Mouse (Mus musculus): ENCODE measurements around the gene Senp7. TPM values are rescaled to one million over a fixed set of nuclear protein-coding genes. Genes with fewer than 3 reads are reported as not detected.
"Not testable (repeated sequence)": the region's sequence is repeated elsewhere in the genome, so short reads cannot be mapped to it uniquely, and the experiment has no call there.

Gene Senp7
- polyA plus RNA-seq, 1 experiment, result 7.9 TPM

DNA sequence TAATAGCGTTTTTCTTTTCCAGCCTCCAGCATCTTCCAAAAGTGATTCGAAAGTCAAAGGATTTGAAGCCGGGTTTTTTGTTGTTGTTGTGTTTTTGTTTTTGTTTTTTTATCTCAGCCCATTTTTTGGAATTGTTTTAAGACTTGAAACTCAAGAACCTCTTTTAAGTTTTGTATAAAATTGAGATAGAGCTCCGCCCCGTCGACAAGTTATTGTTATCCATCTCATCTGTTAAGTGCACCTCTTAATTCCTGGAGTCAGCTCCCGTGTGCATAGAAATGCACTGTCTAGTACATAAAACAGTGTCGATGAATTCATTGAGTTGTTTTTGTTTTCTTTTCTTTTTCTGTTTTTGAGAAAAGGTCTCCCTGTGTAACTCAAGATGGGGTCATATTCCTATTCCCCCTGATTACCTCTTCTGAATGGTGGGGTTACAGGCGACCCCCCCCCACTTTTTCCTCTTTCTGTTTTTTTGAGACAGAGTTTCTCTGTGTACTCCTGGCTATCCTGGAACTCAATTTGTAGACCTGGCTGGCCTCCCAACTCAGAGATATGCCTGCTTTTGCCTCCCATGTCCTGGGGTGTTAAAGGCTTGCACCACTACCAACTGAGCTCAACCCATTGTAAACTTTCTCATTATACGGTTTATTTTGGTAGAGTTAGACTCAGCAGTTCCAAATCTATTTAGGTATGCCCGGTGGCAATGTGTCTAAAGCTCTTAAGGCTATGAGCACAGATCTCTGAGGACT is 28.2 kb downstream of the Senp7 start:
- TF ChIP-seq GATA1 (IDR thresholded peaks at IDR 0.05; ENCODE audit: borderline replicate concordance, low read length) (no peak), FLI1 (IDR thresholded peaks at IDR 0.05; ENCODE audit: low read length) (no peak)
- H3K36me3 ChIP-seq (replicated peaks; ENCODE audit: low read length), result peaks cover 9% of the 10 kb centered on the region
- peaks cover 40% of the 10 kb centered on the region for H3K4me1 ChIP-seq
- peak overlapping the region; percentile 99 for H3K4me3 ChIP-seq (replicated peaks)
- no peaks in the 10 kb centered on the region for H3K9me3 ChIP-seq
- H3K27me3 ChIP-seq (replicated peaks), result no peaks in the 10 kb centered on the region

DNA sequence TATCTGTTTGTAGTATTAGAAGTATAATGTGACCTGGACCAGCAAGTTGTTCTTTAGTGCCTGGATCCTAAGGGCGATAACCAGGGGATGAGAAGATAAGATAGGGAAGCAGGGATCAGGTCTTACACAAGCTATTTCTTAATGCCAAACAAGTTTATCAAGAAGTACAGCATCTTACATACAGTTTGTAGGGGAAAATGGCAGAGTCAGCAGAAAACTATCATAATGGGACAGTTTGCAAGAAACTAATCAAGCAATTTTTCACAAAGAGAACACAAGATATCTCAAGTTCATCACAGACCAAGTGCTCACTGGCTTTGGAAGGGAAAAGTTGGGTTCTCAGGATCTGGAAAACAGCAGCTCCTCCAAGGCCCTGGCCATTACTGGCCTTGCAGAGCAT is 31.3 kb downstream of the Senp7 start:
- peaks cover 21% of the 10 kb centered on the region for H3K4me1 ChIP-seq
- no peak overlapping the region for H3K4me3 ChIP-seq (replicated peaks)
- TF ChIP-seq FLI1 (IDR thresholded peaks at IDR 0.05; ENCODE audit: low read length) (no peak), GATA1 (IDR thresholded peaks at IDR 0.05; ENCODE audit: borderline replicate concordance, low read length) (no peak)
- no peaks in the 10 kb centered on the region for H3K27me3 ChIP-seq (replicated peaks)
- H3K36me3 ChIP-seq (replicated peaks; ENCODE audit: low read length), result peaks cover 20% of the 10 kb centered on the region
- no peaks in the 10 kb centered on the region for H3K9me3 ChIP-seq

DNA sequence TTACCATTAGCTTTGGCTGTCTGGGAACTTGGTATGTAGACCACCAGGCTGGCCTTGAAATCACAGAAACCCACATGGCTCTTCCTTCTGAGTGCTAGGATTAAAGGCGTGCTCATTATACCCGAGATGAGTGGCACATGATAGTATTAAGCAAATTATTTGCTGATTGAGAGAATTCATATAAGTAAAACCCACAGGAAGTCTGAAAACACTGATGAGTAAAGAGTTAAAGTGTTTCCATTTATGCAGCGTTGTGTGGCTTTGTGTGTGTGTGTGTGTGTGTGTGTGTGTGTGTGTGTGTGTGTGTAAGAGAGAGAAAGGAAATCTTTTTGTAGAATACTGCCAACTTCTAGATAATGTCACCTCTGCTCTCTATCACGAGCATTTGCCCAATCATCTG is 33.6 kb downstream of the Senp7 start:
- Histone ChIP-seq H3K9me3 (no peaks in the 10 kb centered on the region), H3K4me1 (peaks cover 15% of the 10 kb centered on the region; the same call in 1 of the 2 replicates), H3K36me3 (replicated peaks; ENCODE audit: low read length) (peaks cover 36% of the 10 kb centered on the region), H3K4me3 (replicated peaks) (no peak overlapping the region), H3K27me3 (replicated peaks) (no peaks in the 10 kb centered on the region)
- TF ChIP-seq GATA1 (IDR thresholded peaks at IDR 0.05; ENCODE audit: borderline replicate concordance, low read length) (no peak), FLI1 (IDR thresholded peaks at IDR 0.05; ENCODE audit: low read length) (no peak)

DNA sequence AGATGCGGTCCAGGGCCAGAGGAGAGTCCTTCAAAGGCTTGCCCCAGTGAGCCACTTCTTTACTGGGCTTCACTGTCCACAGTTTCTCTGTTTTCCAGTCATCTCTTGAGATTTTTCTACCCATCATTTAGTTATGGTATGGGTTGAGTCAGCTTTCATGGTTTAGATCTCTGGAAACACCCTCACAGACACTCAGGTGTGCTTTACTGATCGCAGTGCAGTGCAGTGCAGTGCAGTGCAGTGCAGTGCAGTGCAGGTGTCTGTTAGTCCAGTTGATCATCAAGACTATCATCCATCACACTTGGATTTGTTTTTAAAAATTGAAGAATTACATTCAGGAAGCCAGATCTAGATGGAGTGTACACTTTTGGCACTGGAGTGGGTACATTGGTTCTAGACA is 38.2 kb downstream of the Senp7 start:
- H3K9me3 ChIP-seq, result no peaks in the 10 kb centered on the region
- H3K4me3 ChIP-seq (replicated peaks), result no peak overlapping the region
- H3K36me3 ChIP-seq (replicated peaks; ENCODE audit: low read length), result peaks cover 51% of the 10 kb centered on the region
- no peaks in the 10 kb centered on the region for H3K27me3 ChIP-seq (replicated peaks)
- TF ChIP-seq FLI1 (IDR thresholded peaks at IDR 0.05; ENCODE audit: low read length) (no peak), GATA1 (IDR thresholded peaks at IDR 0.05; ENCODE audit: borderline replicate concordance, low read length) (no peak)
- H3K4me1 ChIP-seq, result peaks cover 3% of the 10 kb centered on the region; the same call in 1 of the 2 replicates

DNA sequence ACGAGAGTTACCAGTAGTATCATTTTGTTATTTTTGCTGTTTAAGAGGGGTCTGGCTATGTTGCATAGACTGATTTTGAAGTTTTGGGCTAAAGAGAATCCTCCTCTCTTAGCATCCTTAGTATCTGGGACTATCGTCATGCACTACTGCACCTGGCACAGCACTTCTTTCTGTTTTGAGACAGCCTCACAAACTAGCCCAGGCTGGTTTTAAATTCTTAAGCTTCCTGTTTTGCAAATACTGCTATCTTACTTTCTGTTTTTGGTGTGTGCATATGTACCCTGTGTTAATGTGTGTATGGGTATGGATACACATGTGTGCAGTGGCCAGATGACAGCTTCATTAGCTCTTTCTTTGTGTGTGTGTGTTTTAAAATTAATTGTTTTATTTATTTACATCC is 42.2 kb downstream of the Senp7 start:
- Histone ChIP-seq H3K9me3 (peaks cover under 1% of the 10 kb centered on the region), H3K36me3 (replicated peaks; ENCODE audit: low read length) (peaks cover 64% of the 10 kb centered on the region)
- TF ChIP-seq GATA1 (IDR thresholded peaks at IDR 0.05; ENCODE audit: borderline replicate concordance, low read length), result no peak

DNA sequence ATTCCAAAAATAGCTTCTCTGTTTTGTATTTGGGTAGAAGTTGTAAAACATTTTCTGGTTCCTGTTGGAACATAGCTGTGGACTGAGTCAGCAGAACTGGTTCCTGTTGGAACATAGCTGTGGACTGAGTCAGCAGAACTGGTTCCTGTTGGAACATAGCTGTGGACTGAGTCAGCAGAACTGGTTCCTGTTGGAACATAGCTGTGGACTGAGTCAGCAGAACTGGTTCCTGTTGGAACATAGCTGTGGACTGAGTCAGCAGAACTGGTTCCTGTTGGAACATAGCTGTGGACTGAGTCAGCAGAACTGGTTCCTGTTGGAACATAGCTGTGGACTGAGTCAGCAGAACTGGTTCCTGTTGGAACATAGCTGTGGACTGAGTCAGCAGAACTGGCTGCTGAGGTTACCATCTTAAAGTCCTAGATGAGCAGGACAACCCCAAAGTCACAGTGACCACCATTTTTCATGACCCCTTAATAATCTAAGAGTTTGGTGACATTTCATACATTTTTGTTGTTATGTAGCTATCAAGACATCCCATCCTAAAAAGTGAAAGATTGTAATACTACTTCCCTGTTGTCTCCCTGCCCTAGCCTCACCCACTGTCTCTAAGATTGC is 48.4 kb downstream of the Senp7 start:
- not testable (repeated sequence) for H3K27me3 ChIP-seq (replicated peaks); H3K4me3 ChIP-seq (replicated peaks); H3K4me1 ChIP-seq
- H3K9me3 ChIP-seq, result peaks cover 18% of the 10 kb centered on the region
- H3K36me3 ChIP-seq (replicated peaks; ENCODE audit: low read length), result peaks cover 80% of the 10 kb centered on the region

More for the DNA sequence above, 42.2 kb downstream of the Senp7 start:
- Histone ChIP-seq H3K4me1 (peaks cover 3% of the 10 kb centered on the region; the same call in 1 of the 2 replicates), H3K27me3 (replicated peaks) (no peaks in the 10 kb centered on the region), H3K4me3 (replicated peaks) (no peak overlapping the region)

DNA sequence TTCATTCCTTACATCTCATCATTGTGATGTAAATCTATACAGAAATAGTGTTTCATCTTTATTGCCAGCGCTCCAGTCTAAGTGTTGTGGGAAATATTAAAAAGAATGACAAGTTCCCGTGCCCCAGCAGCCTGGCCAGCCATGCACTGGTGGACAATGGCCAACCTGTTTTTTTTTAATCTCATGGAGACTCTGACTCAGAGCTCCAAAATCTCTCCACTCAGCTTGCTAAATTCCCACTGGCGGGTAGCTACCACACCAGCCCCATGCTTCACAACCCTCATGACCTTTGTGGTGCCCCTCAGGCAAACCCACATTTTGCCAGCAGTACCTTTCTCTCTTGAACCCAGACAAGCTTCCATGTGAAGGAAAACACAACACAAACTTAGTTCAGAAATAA is 67.6 kb downstream of the Senp7 start:
- Histone ChIP-seq H3K36me3 (replicated peaks; ENCODE audit: low read length) (peaks cover 80% of the 10 kb centered on the region), H3K9me3 (peaks cover 8% of the 10 kb centered on the region)
- no peak for TF ChIP-seq GATA1 (IDR thresholded peaks at IDR 0.05; ENCODE audit: borderline replicate concordance, low read length)
- TF ChIP-seq FLI1 (IDR thresholded peaks at IDR 0.05; ENCODE audit: low read length), result no peak

DNA sequence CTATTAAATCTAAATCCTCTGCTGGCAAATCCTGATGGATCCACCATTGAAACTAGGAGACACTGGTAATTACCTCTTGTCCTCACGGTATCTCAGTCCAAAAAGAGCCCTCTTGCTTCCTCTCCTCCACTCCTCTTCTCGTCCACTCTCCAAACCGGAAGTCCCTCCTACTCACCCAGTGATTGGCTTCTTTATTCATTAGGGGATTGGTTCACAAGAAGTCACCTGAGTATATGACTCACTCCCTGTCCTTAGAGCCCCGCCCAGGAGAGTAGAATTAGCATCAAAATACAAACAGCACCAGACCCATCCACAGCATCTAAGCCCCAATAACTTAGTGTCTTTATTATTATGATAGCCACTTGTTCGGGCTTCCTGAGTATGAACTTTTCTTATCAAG is 68.0 kb downstream of the Senp7 start:
- Histone ChIP-seq H3K4me1 (no peaks in the 10 kb centered on the region), H3K36me3 (replicated peaks; ENCODE audit: low read length) (peaks cover 79% of the 10 kb centered on the region), H3K27me3 (replicated peaks) (no peaks in the 10 kb centered on the region), H3K9me3 (peaks cover 8% of the 10 kb centered on the region), H3K4me3 (replicated peaks) (no peak overlapping the region)
- TF ChIP-seq GATA1 (IDR thresholded peaks at IDR 0.05; ENCODE audit: borderline replicate concordance, low read length), result no peak
- TF ChIP-seq FLI1 (IDR thresholded peaks at IDR 0.05; ENCODE audit: low read length), result no peak

More for the DNA sequence above, 67.6 kb downstream of the Senp7 start:
- no peaks in the 10 kb centered on the region for H3K4me1 ChIP-seq
- H3K4me3 ChIP-seq (replicated peaks), result no peak overlapping the region
- H3K27me3 ChIP-seq (replicated peaks), result no peaks in the 10 kb centered on the region

DNA sequence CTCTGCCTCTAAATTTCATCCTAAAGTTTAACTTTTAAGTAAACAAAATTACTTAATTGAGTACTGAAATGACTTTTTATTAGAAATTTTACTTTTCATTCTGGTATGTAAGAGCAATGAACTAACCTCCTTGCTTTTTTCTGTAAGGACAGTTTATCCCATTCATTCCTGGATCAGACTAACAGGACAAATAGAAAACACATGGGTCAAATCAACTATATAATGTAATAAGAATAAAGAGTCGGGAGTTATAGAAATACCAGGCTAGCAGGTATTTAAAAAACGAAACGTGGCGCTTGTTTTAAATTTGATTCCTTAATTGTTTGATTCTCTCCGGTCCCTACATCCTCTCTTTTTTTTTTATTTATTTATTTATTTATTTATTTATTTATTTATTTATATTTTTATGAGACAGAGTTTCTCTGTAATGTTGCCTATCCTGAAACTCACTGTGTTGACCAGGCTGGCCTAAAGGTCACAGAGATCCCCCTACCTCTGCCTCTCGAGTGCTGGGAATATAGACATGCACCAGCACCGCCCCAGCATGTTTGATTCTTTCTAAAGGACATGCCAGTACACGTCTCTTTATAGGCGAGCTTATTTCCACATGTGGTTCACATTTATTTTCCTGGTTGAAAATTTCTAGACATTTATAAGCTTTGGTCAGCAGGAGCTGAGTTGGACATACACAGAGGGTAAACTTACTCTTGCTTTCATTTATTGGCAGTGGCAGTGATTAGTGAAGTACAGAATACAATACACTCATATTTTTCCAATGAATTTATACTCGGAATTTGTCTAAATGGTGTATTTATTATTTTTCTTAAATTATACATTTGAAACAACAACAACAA is 69.4 kb downstream of the Senp7 start:
- no peaks in the 10 kb centered on the region for H3K4me1 ChIP-seq
- TF ChIP-seq GATA1 (IDR thresholded peaks at IDR 0.05; ENCODE audit: borderline replicate concordance, low read length) (no peak), FLI1 (IDR thresholded peaks at IDR 0.05; ENCODE audit: low read length) (no peak)
- H3K36me3 ChIP-seq (replicated peaks; ENCODE audit: low read length), result peaks cover 78% of the 10 kb centered on the region
- H3K9me3 ChIP-seq, result peaks cover 8% of the 10 kb centered on the region
- H3K27me3 ChIP-seq (replicated peaks), result no peaks in the 10 kb centered on the region
- H3K4me3 ChIP-seq (replicated peaks), result no peak overlapping the region

DNA sequence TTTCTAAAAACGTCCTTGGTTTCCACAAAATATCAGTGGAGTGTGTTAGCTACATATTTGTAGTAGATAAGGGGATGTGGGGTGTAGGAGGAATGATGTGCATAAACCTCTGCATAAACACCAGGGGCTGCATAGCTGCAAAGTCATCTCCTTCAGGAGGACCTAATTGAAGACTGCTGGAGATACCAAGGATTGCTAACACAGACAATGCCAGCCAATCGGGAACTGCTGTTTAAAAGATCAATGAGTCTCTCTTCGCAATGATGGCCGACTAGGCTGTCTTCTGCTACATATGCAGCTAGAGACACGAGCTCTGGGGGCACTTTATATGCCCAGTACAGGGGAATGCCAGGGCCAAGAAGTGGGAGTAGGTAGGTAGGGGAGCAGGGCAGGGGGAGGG is 74.4 kb downstream of the Senp7 start:
- Histone ChIP-seq H3K27me3 (replicated peaks) (no peaks in the 10 kb centered on the region), H3K4me1 (no peaks in the 10 kb centered on the region), H3K36me3 (replicated peaks; ENCODE audit: low read length) (peaks cover 71% of the 10 kb centered on the region), H3K4me3 (replicated peaks) (no peak overlapping the region), H3K9me3 (no peaks in the 10 kb centered on the region)
- TF ChIP-seq GATA1 (IDR thresholded peaks at IDR 0.05; ENCODE audit: borderline replicate concordance, low read length) (no peak), FLI1 (IDR thresholded peaks at IDR 0.05; ENCODE audit: low read length) (no peak)

Data from megakaryocyte, embryonic 14.5 days (primary cell).